Mouse (Mus musculus) hindbrain, embryonic 16.5 days (tissue): ENCODE data around the gene Gm28230. TPM values are rescaled to one million over a fixed set of nuclear protein-coding genes. Genes with fewer than 3 reads are reported as not detected.

ENCODE experiments used
- ATAC-seq: fragments of 200-750 bp; cut with Nextera tagmentation; 2 replicates; pipeline ENCODE4 v1.8.0; 2017; ENCODE audit warnings: moderate TSS enrichment, moderate library complexity
- H3K27ac ChIP-seq: fragments of 300-500 bp; sonication (generic); 2 replicates; pipeline ENCODE4 v1.5.1; 2014; ENCODE audit warnings: low read depth, mild to moderate bottlenecking, control low read depth, low read length, moderate library complexity
- H3K27me3 ChIP-seq: fragments of 300-500 bp; sonication (generic); replicated peaks from 2 replicates; pipeline ENCODE4 v1.6.1; 2014; ENCODE audit warnings: low read length; ENCODE audit not compliant: control insufficient read depth, insufficient read depth
- H3K36me3 ChIP-seq: fragments of 300-500 bp; sonication (generic); 2 replicates; pipeline ENCODE4 v1.6.1; 2014; ENCODE audit warnings: mild to moderate bottlenecking, low read length, moderate library complexity, mixed read lengths; ENCODE audit not compliant: control insufficient read depth, insufficient read depth
- H3K4me1 ChIP-seq: fragments of 300-500 bp; sonication (generic); 2 replicates; pipeline ENCODE4 v1.6.1; 2014; ENCODE audit warnings: low read depth, low read length; ENCODE audit not compliant: control insufficient read depth, insufficient read depth
- H3K4me2 ChIP-seq: fragments of 300-500 bp; sonication (generic); 2 replicates; pipeline ENCODE4 v1.6.1; 2014; ENCODE audit warnings: mild to moderate bottlenecking, low read length, control low read depth, moderate library complexity
- H3K4me3 ChIP-seq: fragments of 300-500 bp; sonication (generic); 2 replicates; pipeline ENCODE4 v1.5.1; 2014; ENCODE audit warnings: mild to moderate bottlenecking, low read length, control low read depth, moderate library complexity
- H3K9ac ChIP-seq: fragments of 300-500 bp; sonication (generic); 2 replicates; pipeline ENCODE4 v1.6.1; 2014; ENCODE audit warnings: low read depth, mild to moderate bottlenecking, control low read depth, low read length, moderate library complexity
- H3K9me3 ChIP-seq: fragments of 300-500 bp; sonication (generic); 2 replicates; pipeline ENCODE4 v1.6.1; 2014; ENCODE audit warnings: mild to moderate bottlenecking, low read length, moderate library complexity; ENCODE audit not compliant: control insufficient read depth
- WGBS: fragments of 180-500 bp; shearing (Covaris S2); extraction: QIAGEN DNeasy Blood & Tissue Kit; methylation state at CpG from one replicate; pipeline ENCODE4 v1.1.7; 2014; 5-methylcytosine and 5-hydroxymethylcytosine counted together
- polyA plus RNA-seq: library from polyadenylated mRNA; unstranded; fragments of >200 nt; fragmentation: Nextera tagmentation; extraction: Ambion mirVana; gene quantifications from 2 replicates; pipeline ENCODE4 v1.2.1, GENCODE M21; 2015

The Gm28230 gene
- polyA plus RNA-seq, 1 experiment from 2014 or later: 0.45 TPM

- H3K9me3 ChIP-seq: no peaks in the 10 kb centered on the region
- H3K4me3 ChIP-seq: peak overlapping the region; percentile 42
- no peak for ATAC-seq
- H3K9ac ChIP-seq: peak overlapping the region; percentile 63; the same call in 1 of the 2 replicates
- H3K4me1 ChIP-seq: no peaks in the 10 kb centered on the region; the same call in 1 of the 2 replicates
- H3K36me3 ChIP-seq: no peaks in the 10 kb centered on the region
- peak overlapping the region; percentile 67 for H3K4me2 ChIP-seq
- H3K27ac ChIP-seq: peak overlapping the region; percentile 83
- H3K27me3 ChIP-seq: peaks cover 31% of the 10 kb centered on the region
- WGBS: 3% methylated on average over 6 of the region's 6 CpGs
These were observed 7.2 kb downstream of the Gm28230 start for GRCm38 (mm10) chr2:74733765-74734164.

- H3K4me1 ChIP-seq: no peaks in the 10 kb centered on the region; the same call in 1 of the 2 replicates
- H3K9ac ChIP-seq: peak overlapping the region; percentile 66
- ATAC-seq: peak; percentile 25; the same call in 1 of the 2 replicates
- peak overlapping the region; percentile 42 for H3K4me3 ChIP-seq
- no peaks in the 10 kb centered on the region for H3K36me3 ChIP-seq
- H3K9me3 ChIP-seq: no peaks in the 10 kb centered on the region
- peak overlapping the region; percentile 67 for H3K4me2 ChIP-seq
- H3K27me3 ChIP-seq: peaks cover 32% of the 10 kb centered on the region
- 4% methylated on average over 13 of the region's 13 CpGs for WGBS
- peak overlapping the region; percentile 83 for H3K27ac ChIP-seq
These were observed 7.9 kb downstream of the Gm28230 start for GRCm38 (mm10) chr2:74734451-74734850.

DNA sequence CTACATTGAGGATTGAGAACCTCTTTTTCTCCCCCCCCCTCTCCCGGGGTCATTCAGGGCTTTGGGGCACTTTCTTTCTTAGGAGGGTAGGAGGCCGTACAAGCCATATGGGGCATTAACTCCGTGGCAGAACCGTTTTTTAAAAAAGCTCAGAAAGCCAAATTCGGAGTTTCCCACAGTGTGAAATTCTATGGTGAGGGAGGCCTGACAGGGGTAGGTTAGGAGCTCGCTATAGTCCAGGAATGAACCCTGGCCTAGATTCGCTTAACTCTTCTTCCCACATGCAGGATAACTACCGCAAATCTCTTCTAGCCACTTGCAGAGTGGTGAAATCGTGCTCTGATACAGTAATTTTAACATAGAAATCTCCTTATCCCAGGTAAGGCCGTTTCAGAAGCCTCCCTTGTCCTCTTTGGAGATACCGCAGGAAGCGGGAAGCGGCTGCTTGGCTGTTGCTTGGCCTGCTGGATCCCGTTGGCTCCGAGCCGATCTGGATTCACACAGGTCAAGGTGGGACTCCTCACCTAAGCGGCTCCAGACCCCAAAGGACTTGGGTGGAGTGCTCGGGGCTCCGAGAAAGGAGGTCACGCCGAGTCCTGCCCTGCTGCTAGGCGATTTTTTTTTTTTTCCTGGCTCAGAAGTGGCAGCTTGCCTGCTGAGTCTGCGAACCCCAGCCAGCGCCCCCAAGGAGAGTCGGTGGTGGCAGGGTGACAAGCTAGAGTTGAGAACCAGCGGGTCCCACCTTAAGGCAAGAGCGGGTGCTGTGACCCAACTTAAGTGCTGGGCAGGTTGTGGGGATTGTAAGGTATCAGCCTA lies 8.7 kb downstream of the Gm28230 start:
- H3K4me2 ChIP-seq: peak overlapping the region; percentile 67

GRCm38 (mm10) chr2:74735851-74736687 lies 9.5 kb downstream of the Gm28230 start:
- peak overlapping the region; percentile 83 for H3K27ac ChIP-seq
- peak overlapping the region; percentile 42 for H3K4me3 ChIP-seq
- peaks cover 31% of the 10 kb centered on the region for H3K27me3 ChIP-seq
- no peaks in the 10 kb centered on the region; the same call in 1 of the 2 replicates for H3K4me1 ChIP-seq
- ATAC-seq: peak; percentile 25; the same call in 1 of the 2 replicates
- no peaks in the 10 kb centered on the region for H3K36me3 ChIP-seq
- H3K9ac ChIP-seq: peak overlapping the region; percentile 66
- H3K4me2 ChIP-seq: peak overlapping the region; percentile 67
- no peaks in the 10 kb centered on the region for H3K9me3 ChIP-seq
- WGBS: under 1% methylated on average over 40 of the region's 42 CpGs

More for the DNA sequence above, 8.7 kb downstream of the Gm28230 start:
- WGBS: 7% methylated on average over 27 of the region's 27 CpGs
- peak overlapping the region; percentile 42 for H3K4me3 ChIP-seq
- peaks cover 31% of the 10 kb centered on the region for H3K27me3 ChIP-seq
- no peaks in the 10 kb centered on the region; the same call in 1 of the 2 replicates for H3K4me1 ChIP-seq
- peak overlapping the region; percentile 83 for H3K27ac ChIP-seq
- H3K36me3 ChIP-seq: no peaks in the 10 kb centered on the region
- ATAC-seq: no peak
- no peaks in the 10 kb centered on the region for H3K9me3 ChIP-seq
- peak overlapping the region; percentile 66 for H3K9ac ChIP-seq

DNA sequence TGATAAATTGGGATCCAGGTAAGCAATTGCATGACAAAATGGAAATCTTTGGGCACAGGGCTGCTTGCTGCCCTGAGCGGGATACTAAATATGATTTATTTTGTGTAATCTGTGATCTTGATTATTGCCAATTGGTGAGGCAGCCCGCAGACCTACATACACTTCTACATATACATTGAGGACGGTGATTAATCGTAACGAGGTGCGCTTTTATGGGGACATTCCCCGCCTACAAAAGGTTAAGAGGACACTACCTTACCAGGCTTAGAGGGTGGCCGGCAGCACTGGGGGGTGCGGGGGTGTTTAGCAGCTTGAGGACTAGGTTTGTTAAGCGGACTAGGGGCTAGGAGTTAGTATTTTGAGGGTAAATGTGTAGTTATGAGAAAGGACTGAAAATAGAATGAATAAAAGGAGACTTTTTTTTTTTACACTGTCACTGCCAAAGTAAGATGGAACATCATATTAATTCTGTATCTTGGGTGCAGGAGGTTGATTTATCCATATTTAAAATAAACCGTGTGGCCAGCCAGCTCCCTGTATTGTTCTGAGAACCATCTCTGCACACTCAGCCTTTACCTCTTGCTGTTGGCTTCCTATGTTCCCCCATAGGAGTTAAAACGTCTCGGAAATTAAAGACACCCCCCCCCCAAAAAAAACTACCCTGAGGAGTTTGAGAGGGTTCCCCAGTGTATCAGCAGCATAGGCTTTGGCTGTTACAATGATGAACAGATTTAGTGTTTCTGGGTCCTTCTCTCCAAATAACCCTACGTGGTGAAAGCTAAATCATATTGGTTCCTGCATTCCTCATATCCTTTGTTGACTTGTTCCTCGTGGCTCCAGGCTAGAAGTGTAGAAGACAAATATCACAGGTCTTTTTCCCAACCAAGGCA lies 10.4 kb downstream of the Gm28230 start:
- Histone ChIP-seq H3K36me3 (no peaks in the 10 kb centered on the region), H3K27ac (peak overlapping the region; percentile 83), H3K27me3 (peaks cover 33% of the 10 kb centered on the region), H3K4me3 (peak overlapping the region; percentile 42), H3K9ac (peak overlapping the region; percentile 66), H3K9me3 (no peaks in the 10 kb centered on the region), H3K4me1 (no peaks in the 10 kb centered on the region; the same call in 1 of the 2 replicates), H3K4me2 (peak overlapping the region; percentile 67)
- ATAC-seq: no peak
- 5% methylated on average over 15 of the region's 15 CpGs for WGBS

GRCm38 (mm10) chr2:74737578-74738070 lies 11.1 kb downstream of the Gm28230 start:
- H3K27me3 ChIP-seq: peaks cover 32% of the 10 kb centered on the region
- peak overlapping the region; percentile 66 for H3K9ac ChIP-seq
- H3K36me3 ChIP-seq: no peaks in the 10 kb centered on the region
- peak overlapping the region; percentile 83 for H3K27ac ChIP-seq
- peak overlapping the region; percentile 67 for H3K4me2 ChIP-seq
- no peaks in the 10 kb centered on the region; the same call in 1 of the 2 replicates for H3K4me1 ChIP-seq
- no peaks in the 10 kb centered on the region for H3K9me3 ChIP-seq
- 5% methylated on average over 7 of the region's 7 CpGs for WGBS
- ATAC-seq: no peak
- H3K4me3 ChIP-seq: peak overlapping the region; percentile 42

DNA sequence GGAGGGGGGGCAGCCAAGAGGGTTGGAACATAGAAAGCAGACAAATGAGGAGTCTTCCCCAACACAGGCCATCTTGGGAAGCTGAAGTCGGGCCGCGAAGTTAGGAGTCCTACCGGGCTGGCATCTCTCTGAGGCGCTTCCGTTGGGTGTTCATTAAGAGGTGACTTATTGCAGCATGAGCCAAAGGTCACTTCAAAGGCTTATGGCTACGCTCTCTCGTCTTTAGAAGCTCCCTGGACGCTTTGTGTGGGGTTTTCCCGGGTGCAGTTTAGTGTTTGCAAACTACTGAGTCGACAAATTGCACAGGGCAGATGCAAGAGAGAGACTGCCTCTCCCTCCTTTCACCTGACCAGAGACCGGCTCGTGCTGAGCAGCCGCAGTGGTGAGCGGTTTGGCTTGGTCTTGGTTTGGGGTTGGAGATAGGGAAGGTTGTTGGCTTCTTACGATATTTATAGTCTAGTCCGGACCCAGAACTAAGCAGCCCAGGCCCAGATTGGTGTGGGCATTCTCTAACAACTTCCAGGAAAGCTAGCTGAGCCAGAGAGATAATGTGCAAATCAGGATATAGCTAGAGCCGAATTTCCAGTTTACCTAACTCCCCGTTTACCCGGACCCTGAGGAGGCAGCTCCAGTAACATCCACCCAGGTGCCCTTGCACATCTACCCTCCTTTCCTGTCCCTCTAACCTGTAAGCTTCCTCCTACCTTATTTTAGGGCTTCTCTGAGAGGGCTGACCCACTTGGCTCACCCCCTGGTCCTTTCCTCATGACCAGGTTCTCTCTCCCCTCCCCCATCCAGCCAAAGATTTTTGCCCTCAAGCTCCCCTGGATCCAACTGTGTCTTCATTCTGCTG lies 12.3 kb downstream of the Gm28230 start:
- Histone ChIP-seq H3K27ac (peak overlapping the region; percentile 83), H3K4me1 (no peaks in the 10 kb centered on the region; the same call in 1 of the 2 replicates), H3K4me3 (peak overlapping the region; percentile 42), H3K27me3 (peaks cover 40% of the 10 kb centered on the region), H3K36me3 (no peaks in the 10 kb centered on the region), H3K4me2 (peak overlapping the region; percentile 67), H3K9ac (peak overlapping the region; percentile 66; the same call in 1 of the 2 replicates), H3K9me3 (no peaks in the 10 kb centered on the region)
- no peak for ATAC-seq
- WGBS: 2% methylated on average over 20 of the region's 20 CpGs
